Mouse (Mus musculus) layer of hippocampus, adult 8-10 months (tissue): ENCODE data around the gene Gm49384. TPM values are rescaled to one million over a fixed set of nuclear protein-coding genes. Genes with fewer than 3 reads are reported as not detected.

Source experiments
- DNase-seq, 2 experiments: peaks; one replicate each; pipeline ENCODE4 v3.0.0; 2022; ENCODE audit warnings: low spot score in 2 of 2
- total RNA-seq, 4 experiments: library from RNA; stranded (reverse); gene quantifications; 2 replicates each; pipeline ENCODE4 v1.2.4; 2022

Gene Gm49384
- total RNA-seq, 4 experiments from 2014 or later = 2.5 to 5.0 (median 3.8) TPM

GRCm38 (mm10) chr12:69207926-69208325 is 3.9 kb upstream of the Gm49384 start:
- no peak for DNase-seq

- no peak for DNase-seq
Measured at GRCm38 (mm10) chr12:69207396-69207795, 3.3 kb upstream of the Gm49384 start.

- no peak for DNase-seq
Measured at GRCm38 (mm10) chr12:69198985-69199384, 5.1 kb downstream of the Gm49384 start.

GRCm38 (mm10) chr12:69198164-69198535 is 5.9 kb downstream of the Gm49384 start, which contains the start of gene Dnaaf2:
TSS of gene Dnaaf2 (minus strand) at chr12:69198429.
- peak; percentile 49 to 54 for DNase-seq

- DNase-seq = no peak
Measured at GRCm38 (mm10) chr12:69197378-69198163, 6.5 kb downstream of the Gm49384 start.

- DNase-seq = peak; percentile 50 to 58
Measured at GRCm38 (mm10) chr12:69196444-69197377, 7.4 kb downstream of the Gm49384 start, which contains the start of gene Gm49383. TSS of gene Gm49383 (minus strand) at chr12:69197104.

GRCm38 (mm10) chr12:69192637-69193036 is 11.4 kb downstream of the Gm49384 start:
- DNase-seq = no peak

- no peak for DNase-seq
Measured at GRCm38 (mm10) chr12:69191396-69191795, 12.7 kb downstream of the Gm49384 start.

GRCm38 (mm10) chr12:69190522-69190921 is 13.5 kb downstream of the Gm49384 start:
- DNase-seq = no peak

GRCm38 (mm10) chr12:69190074-69190473 is 14.0 kb downstream of the Gm49384 start:
- no peak for DNase-seq

- no peak for DNase-seq
Measured at GRCm38 (mm10) chr12:69186811-69187471, 17.1 kb downstream of the Gm49384 start.

GRCm38 (mm10) chr12:69185371-69185770 is 18.7 kb downstream of the Gm49384 start:
- no peak for DNase-seq

GRCm38 (mm10) chr12:69184342-69185295 is 19.4 kb downstream of the Gm49384 start:
- peak in 1 of 2 experiments; percentile 32 for DNase-seq

- DNase-seq = peak; percentile 96 to 98
Measured at GRCm38 (mm10) chr12:69183583-69184308, 20.3 kb downstream of the Gm49384 start, which contains the start of the genes Rpl36al and Mgat2. TSS of gene Rpl36al (minus strand) at chr12:69184083. TSS of gene Mgat2 (plus strand) at chr12:69184157.

- DNase-seq = no peak
Measured at GRCm38 (mm10) chr12:69181800-69182199, 22.3 kb downstream of the Gm49384 start.

GRCm38 (mm10) chr12:69179371-69179770 is 24.7 kb downstream of the Gm49384 start:
- DNase-seq = no peak

- DNase-seq = no peak
Measured at GRCm38 (mm10) chr12:69177526-69177925, 26.5 kb downstream of the Gm49384 start.

GRCm38 (mm10) chr12:69175975-69176374 is 28.1 kb downstream of the Gm49384 start:
- DNase-seq = no peak

- DNase-seq = no peak
Measured at GRCm38 (mm10) chr12:69171307-69171706, 32.8 kb downstream of the Gm49384 start.
